Mouse (Mus musculus): ENCODE data around the gene Olig1.

Gene Olig1

DNA sequence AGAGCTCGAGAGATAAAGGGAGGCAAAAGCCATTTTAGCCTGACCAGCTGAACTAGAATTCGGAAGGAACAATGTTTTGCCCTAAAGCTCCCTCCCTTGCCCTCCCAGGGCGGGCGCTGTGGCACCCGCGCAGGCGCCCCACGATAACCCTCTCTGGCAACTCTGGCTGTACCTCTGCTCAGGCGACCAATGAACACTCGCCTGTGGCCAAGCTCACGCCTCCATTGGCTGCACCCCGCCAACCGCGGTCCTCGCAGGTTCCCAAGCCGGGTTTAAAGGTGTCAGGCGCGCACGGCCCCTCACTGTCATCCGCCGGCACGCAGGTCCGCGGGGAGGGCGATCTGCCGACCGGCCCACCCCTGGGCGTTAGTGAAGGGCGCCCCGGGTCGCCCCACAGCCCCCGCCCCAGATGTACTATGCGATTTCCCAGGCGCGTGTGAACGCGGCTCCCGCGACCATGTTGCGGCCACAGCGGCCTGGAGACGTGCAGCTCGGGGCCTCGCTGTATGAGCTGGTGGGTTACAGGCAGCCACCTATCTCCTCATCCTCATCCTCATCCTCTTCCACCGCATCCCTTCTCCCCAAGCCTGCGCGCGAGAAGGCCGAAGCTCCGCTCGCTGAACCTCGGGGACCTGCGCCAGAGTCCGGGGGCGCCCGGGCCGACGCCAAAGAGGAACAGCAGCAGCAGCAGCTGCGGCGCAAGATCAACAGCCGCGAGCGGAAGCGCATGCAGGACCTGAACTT, at the start of gene Olig1:
Olig1 (plus strand) TSS at position 305 of the 744 bp plus-strand sequence.
- peak; percentile 31 to 61 for DNase-seq (ENCODE audit: low spot score in 2 of 2)

- DNase-seq (ENCODE audit: low spot score in 2 of 2): no peak
Measured at GRCm38 (mm10) chr16:91222171-91222642, 47.4 kb upstream of the Olig1 start.

DNA sequence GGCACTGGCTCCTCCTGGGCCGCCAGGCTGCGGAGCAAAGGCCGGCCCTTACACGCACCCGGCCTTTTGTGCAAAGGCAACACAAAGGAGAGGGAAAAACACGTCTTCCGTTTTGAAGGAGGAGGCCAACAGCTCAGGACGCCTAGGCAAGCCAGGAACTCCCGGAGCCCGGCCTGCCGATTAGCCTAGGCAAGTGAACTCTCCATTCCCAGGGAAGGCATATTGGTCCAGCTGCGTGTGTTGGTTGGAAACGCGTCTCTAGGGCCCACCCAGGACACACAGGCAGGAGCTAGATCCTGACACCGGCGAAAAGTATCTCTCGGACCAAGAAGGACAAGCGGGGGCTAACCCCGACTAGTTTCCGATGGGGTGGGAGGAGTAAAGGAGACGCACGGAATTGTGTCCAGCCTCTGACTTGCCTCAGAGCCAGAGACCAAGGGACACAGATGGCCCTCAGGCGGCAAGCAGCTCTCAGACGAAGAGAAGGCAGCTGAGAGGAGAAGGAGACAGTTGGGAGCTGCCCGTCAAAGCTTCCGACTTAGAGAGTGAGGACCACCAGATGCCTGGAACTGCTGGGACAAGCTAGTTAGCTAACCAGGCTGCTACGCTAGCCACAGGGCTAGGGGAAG, 46.8 kb upstream of the Olig1 start:
- DNase-seq (ENCODE audit: low spot score in 2 of 2): peak in 1 of 2 experiments; percentile 20

DNA sequence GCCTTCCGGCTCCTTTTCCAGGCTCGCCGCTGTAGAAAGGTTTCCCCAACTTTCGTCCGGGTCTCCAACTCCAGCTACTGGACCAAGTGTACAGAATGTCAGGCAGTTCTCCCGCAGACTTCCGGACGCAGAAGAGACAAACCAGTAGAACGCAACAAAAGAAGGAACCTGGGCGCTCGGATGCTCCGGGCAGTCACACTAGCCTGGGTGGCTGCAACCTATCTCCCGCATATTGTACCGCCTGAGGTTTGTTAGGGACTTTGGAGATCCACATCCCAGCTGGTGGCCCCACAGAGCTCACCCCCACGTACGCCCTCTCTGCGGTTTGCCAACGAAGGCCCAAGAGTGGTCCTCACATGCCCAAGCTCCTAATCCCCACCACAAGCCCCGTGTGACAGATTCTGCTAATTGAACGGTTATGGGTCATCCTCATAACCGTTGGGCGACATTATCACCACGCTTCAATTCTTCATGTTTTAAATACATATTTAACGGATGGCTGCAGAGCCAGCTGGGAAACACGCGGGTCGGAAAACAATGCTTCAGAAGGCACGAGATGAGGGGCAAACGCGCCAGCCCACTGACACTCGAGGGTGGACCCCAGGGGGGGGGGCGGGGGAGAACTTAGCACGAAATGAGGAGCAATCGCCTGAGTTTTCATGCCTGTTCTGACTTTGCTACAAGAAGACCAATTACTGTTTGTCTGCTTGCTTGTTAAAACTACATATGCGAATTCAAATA, 46.1 kb upstream of the Olig1 start:
- DNase-seq (ENCODE audit: low spot score in 2 of 2): no peak

DNA sequence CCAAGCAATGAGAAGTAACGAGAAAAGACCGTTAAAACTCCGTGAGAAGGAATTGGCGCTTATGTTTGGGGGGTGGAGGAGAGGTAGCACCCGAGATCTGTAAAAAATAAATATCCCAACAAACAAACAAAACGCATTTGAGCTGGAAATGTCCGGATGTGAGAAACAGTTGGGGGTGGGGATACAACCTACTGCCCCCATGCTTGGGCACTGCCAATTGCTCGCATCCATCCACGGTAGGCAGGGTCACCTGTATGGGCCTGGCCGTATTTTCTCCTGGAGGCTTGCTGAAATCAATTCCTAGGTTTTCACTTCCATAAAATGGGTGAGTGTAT, 45.5 kb upstream of the Olig1 start:
- no peak for DNase-seq (ENCODE audit: low spot score in 2 of 2)

DNA sequence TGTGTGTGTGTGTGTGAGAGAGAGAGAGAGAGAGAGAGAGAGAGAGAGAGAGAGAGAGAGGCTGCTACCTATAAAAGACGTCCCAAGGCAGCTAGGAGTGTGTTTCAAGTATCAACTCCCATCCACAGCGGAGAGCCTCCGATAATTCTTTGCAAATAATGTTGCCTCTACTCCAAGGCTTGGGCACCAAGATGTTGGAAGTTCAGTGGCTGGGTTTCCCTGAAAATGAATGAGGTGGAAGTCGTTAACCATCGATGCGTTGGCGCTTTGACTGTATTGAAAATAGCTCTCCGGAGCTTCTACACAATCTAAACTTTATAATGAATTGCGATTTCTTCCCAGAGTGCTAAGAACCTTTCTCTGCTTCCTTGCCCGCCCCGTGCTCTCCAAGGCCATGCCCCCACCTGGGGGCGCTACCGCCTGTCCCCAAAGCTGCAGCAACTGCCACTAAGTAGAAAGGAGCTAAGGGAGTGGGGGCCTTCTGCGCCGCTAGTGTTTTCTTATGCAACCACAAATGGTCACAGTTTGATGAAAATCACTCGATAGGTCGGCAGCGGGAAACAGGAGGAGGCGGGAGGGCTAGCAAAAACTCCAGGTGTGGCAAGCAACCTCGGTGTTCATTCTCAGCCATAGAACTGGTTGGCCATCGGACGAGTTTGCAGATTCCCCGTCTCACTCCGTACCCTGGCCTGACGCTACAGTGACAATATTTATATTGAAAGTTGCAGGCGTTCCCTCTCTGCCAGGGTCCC, 44.9 kb upstream of the Olig1 start:
- DNase-seq (ENCODE audit: low spot score in 2 of 2): no peak

DNA sequence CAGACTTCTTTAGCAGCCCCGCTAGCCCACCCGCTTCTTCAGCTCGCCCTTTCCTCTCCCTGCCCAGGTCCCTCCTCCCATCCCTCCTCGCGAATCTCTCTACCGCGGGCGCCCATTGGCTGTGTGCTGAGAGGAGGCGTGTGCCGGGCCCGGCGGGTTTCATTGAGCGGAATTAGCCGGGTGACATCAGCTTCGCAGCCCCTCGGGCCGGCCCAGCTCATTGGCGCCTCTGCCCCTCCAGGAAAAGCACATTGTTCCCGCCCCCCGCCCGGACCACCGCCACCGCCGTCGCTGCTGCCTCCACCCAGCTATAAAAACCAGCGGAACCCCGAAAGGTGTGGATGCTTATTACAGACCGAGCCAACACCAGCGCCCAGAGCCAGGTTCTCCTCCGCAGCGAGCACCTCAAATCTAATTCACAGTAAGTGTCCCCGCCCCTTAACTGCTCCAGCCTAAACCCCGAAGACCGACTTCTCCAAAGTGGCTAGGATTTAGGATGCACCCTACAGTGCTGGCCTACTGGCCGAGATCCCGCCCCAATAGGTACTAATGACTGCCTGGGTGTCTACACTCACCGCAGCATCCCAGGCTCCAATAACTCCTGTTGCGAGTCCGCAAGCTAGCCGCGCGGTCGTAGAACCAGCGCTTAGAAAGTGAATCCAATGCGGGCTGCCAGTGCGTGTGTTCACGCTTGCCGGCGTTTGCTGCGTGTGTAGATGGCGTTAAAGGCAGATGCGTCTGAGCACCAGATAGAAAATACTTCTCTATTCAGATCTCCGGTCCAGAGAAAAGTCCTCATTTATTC, 44.1 kb upstream of the Olig1 start, which contains the start of gene Olig2:
Olig2 (plus strand) TSS at position 225 of the 805 bp plus-strand sequence.
- peak in 1 of 2 experiments; percentile 16 for DNase-seq (ENCODE audit: low spot score in 2 of 2)

- no peak for DNase-seq (ENCODE audit: low spot score in 2 of 2)
Measured at GRCm38 (mm10) chr16:91226038-91226882, 43.3 kb upstream of the Olig1 start.

- no peak for DNase-seq (ENCODE audit: low spot score in 2 of 2)
Measured at GRCm38 (mm10) chr16:91226883-91227759, 42.5 kb upstream of the Olig1 start.

GRCm38 (mm10) chr16:91227760-91228043, 41.9 kb upstream of the Olig1 start:
- no peak for DNase-seq (ENCODE audit: low spot score in 2 of 2)

GRCm38 (mm10) chr16:91228238-91229071, 41.1 kb upstream of the Olig1 start:
- no peak for DNase-seq (ENCODE audit: low spot score in 2 of 2)

DNA sequence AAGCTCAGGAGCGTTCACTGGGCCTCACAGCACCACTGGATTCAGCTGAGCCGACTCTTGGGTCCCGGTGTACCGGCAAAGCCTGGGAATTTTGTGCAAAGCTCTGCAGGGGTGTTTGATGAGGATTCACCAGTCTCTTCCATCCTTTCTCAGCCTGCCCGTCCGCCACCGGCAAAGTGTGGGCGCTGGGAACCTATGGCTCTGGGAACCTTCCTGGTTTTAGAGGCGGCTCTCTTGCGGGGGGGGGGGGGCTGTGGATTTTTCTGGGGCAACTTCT, 40.6 kb upstream of the Olig1 start:
- no peak for DNase-seq (ENCODE audit: low spot score in 2 of 2)

DNA sequence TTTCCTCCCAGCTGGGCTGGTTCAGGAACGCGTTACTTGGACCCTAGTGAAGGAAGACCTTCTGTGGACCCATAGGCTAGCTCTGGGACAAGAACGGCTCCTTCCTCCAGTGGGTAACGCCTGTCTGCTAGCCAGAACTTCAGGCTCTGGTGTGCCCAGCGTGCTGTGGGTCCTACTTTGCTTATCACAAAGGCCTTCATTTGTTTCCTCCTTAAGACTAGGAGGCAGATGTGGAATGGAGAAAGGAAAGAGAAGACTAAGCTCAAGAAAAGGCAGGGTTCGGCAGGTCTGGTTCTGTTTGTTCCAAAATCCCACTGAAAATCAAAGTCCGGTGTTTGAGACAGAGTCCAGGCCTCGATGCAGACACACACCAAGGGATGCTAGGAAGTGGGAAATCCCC, 39.9 kb upstream of the Olig1 start:
- DNase-seq (ENCODE audit: low spot score in 2 of 2): no peak

- DNase-seq (ENCODE audit: low spot score in 2 of 2): no peak
Measured at GRCm38 (mm10) chr16:91231781-91232469, 37.6 kb upstream of the Olig1 start.

- no peak for DNase-seq (ENCODE audit: low spot score in 2 of 2)
Measured at GRCm38 (mm10) chr16:91232470-91233240, 36.9 kb upstream of the Olig1 start.

GRCm38 (mm10) chr16:91233241-91233944, 36.2 kb upstream of the Olig1 start:
- no peak for DNase-seq (ENCODE audit: low spot score in 2 of 2)

DNA sequence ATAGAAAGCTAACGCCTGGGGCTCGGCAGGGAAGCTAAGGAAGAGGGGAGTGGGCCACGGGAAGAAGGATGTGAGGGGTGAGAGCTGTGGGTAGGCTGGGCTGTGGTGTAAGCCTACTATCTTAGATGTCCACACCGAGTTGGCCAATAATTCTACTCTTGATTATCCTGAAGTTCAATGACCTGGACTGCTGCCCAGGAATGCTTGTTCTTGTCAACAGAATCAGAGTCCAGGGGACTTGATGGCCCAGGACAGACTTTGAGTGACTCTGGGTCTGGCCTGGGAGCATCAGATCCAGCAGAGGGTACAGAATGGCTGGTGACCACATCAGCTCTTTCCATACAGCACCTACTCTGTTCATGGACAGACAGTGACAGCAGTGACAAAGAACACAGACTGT, 30.5 kb upstream of the Olig1 start:
- no peak for DNase-seq (ENCODE audit: low spot score in 2 of 2)
